Mouse (Mus musculus) cortical plate, adult 2 months (tissue): Measurements from ENCODE around the gene Csnk2b.

Source experiments
- CTCF ChIP-seq: fragments of 200-500 bp; IDR thresholded peaks from 2 replicates; pipeline ENCODE4 v1.5.1; 2011; ENCODE audit warnings: mild to moderate bottlenecking, control low read depth, low read length; ENCODE audit not compliant: insufficient read depth; ENCODE audit errors: extremely low read depth
- POLR2A ChIP-seq: fragments of 200-500 bp; IDR thresholded peaks from 2 replicates; pipeline ENCODE4 v1.6.1; 2011; ENCODE audit warnings: mild to moderate bottlenecking, low read length, control low read depth; ENCODE audit not compliant: insufficient read depth; ENCODE audit errors: extremely low read depth

GRCm38 (mm10) chr17:35153931-35154330 lies 32.1 kb upstream of the Csnk2b start:
- TF ChIP-seq POLR2A (no peak), CTCF (no peak)
